Mouse (Mus musculus) gastrocnemius, postnatal 4 days (tissue): ENCODE data around the gene March6. TPM values are rescaled to one million over a fixed set of nuclear protein-coding genes. Genes with fewer than 3 reads are reported as not detected.

Experiments used
- DNase-seq, 2 experiments: peaks; one replicate each; pipeline ENCODE4 v3.0.0; 2021 to 2022; ENCODE audit warnings: low spot score in 2 of 2, mixed read lengths in 2 of 2
- total RNA-seq, 2 experiments: library from RNA; stranded (reverse); gene quantifications; 2 replicates each; pipeline ENCODE4 v1.2.3; 2021

Gene March6
- total RNA-seq, 2 experiments from 2014 or later, result 57.8 to 61.0 TPM

DNA sequence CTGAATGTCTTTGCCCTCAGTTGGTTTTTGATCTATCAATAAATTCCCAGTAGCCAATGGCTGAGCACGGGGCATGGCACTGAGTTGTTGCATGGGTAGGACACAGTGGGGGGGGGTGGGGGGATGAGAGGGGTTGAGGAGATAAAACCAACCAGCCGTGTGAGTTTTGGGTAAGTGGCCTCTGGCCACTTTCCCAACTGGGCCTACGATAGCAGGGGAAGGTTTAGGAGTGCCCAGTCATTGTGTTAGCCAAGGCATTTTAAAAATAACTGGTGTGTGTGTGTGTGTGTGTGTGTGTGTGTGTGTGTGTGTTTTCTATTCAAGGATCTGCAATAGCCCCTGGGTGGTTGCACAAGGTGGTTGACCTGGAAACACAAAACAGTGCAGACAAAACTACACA lies 12.4 kb upstream of the March6 start:
- DNase-seq, result no peak

GRCm38 (mm10) chr15:31542013-31542958 lies 11.4 kb upstream of the March6 start:
- no peak for DNase-seq

GRCm38 (mm10) chr15:31540513-31540802 lies 9.6 kb upstream of the March6 start:
- no peak for DNase-seq

DNA sequence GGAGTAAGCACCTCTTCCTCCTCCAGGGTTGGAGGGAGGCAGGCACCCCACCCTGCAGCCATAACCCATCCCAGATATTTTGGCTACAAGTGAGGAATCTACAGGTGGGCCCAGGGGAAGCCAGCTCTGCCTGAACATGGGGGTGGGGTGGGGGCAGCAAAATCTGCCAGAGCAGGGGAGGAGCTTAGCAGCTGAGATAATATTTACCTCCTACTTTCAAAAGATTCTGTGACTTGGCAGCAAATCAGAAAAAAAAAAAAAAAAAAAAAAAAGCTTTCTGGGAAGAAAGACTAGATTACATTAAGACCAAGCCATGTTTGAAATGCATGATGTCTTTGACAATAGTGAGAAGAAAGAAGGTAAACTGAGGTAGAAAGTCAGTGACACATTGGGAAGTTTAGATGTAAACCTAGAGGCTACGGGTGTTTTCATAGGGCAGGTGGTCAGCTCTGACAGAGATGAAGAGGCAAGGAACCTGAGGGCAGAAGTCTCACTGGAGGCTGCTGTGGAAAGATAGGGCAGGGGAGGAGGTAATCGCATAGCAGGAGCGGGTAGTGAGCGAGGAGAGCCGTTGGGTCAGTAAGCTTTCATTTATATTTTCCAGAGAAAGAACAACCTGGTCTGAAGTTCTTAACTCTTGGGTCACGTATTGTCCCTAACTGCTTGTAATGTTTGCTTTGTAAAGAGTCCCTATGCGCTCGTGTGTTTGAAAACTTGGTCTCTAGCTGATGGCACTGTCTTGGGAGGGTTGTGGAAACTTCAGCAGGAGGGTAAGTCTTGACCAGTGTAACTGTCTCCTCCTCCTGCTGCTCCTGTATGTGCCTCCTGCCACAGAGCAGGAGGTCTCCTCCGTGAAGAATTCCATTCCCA lies 9.0 kb upstream of the March6 start:
- DNase-seq, result no peak

GRCm38 (mm10) chr15:31538346-31538745 lies 7.5 kb upstream of the March6 start:
- DNase-seq, result no peak

GRCm38 (mm10) chr15:31537706-31538105 lies 6.9 kb upstream of the March6 start:
- no peak for DNase-seq

GRCm38 (mm10) chr15:31536051-31536737 lies 5.3 kb upstream of the March6 start:
- DNase-seq, result no peak

DNA sequence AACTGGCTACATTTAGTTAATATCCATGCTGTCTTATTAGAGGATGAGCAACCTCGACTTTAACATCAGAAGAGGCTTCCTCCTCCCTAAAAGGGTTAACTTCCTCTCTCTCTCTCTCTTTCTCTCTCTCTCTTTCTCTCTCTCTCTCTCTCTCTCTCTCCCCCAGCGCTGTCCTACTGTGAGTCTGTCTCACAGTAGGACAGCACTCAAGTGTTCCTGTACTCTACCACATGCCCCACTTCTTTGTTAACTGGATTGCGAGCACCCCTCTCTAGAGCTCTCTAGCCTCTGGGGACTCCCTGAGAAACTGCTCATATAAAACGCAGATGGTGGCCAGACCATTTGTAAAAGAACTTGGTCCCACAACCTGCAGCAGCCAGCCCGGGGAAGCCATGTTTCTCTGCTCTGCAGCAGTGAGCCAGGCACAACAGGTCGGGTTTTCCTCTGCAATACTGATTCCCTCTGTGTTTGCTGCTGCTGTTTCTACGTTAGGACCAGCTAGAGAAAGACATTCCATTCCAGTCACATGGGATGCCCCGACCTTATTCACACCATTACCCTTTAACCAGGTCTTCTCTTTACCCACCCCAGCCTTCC lies 4.5 kb upstream of the March6 start:
- no peak for DNase-seq

- DNase-seq, result no peak
Measured at GRCm38 (mm10) chr15:31534421-31535258, 3.8 kb upstream of the March6 start.

DNA sequence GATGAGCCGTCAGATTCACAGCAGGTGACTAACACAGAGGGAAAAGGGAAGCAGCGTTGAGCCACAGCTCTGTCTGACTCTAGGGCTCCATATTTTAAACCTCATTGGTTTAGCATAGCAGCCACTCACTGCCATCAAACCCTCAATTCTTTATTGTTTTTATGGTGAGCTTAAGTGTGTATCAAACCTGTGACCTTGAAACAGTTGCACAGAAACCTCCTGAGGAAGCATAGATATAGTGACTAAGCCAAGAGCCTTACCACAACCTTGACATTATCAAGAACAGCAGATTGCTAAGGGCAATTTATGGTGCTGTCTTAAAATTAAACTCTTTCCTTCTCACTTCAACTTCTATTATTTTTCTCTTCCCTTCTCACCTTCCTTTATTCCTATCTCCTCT lies 2.7 kb upstream of the March6 start:
- no peak for DNase-seq

GRCm38 (mm10) chr15:31532331-31533021 lies 1.6 kb upstream of the March6 start:
- DNase-seq, result no peak

GRCm38 (mm10) chr15:31531446-31532330 lies 835 bp upstream of the March6 start:
- DNase-seq, result no peak

- peak; percentile 26 to 51 for DNase-seq
Measured at GRCm38 (mm10) chr15:31529811-31530658, 818 bp downstream of the March6 start.

- no peak for DNase-seq
Measured at GRCm38 (mm10) chr15:31529103-31529502, 1.8 kb downstream of the March6 start.

- no peak for DNase-seq
Measured at GRCm38 (mm10) chr15:31528477-31528876, 2.4 kb downstream of the March6 start.

GRCm38 (mm10) chr15:31526463-31526862 lies 4.4 kb downstream of the March6 start:
- DNase-seq, result no peak

GRCm38 (mm10) chr15:31519000-31519399 lies 11.9 kb downstream of the March6 start:
- DNase-seq, result no peak

GRCm38 (mm10) chr15:31518371-31518770 lies 12.5 kb downstream of the March6 start:
- DNase-seq, result no peak
